Mouse (Mus musculus) cerebellum, adult 2 months (tissue): Measurements from ENCODE around the gene Thsd7b.

Source experiments
- CTCF ChIP-seq: fragments of 200-500 bp; IDR thresholded peaks from 2 replicates; pipeline ENCODE4 v1.5.1; 2011; ENCODE audit warnings: low read depth, mild to moderate bottlenecking, control low read depth, low read length, moderate library complexity, borderline replicate concordance; ENCODE audit not compliant: insufficient read depth
- POLR2A ChIP-seq: fragments of 200-500 bp; IDR thresholded peaks from 2 replicates; pipeline ENCODE4 v1.6.1; 2011; ENCODE audit warnings: low read length, control low read depth, borderline replicate concordance; ENCODE audit not compliant: insufficient read depth

GRCm38 (mm10) chr1:130262046-130262445, 988.9 kb downstream of the Thsd7b start:
- TF ChIP-seq POLR2A (no peak), CTCF (no peak)
